Mouse (Mus musculus) lung, embryonic 14.5 days (tissue): ENCODE data around the gene Smim27. TPM values are rescaled to one million over a fixed set of nuclear protein-coding genes. Genes with fewer than 3 reads are reported as not detected.
"Not testable (repeated sequence)": the region's sequence is repeated elsewhere in the genome, so short reads cannot be mapped to it uniquely, and the experiment has no call there.

Experiments
- ATAC-seq: fragments of 200-750 bp; cut with Nextera tagmentation; 2 replicates; pipeline ENCODE4 v1.8.0; 2017; ENCODE audit warnings: mild to moderate bottlenecking, moderate TSS enrichment, moderate library complexity; ENCODE audit not compliant: insufficient read depth
- DNase-seq: peaks from one replicate; pipeline ENCODE4 v3.0.0-alpha.2; 2015
- H3K27ac ChIP-seq: fragments of 300-500 bp; sonication (generic); 2 replicates; pipeline ENCODE4 v1.5.1; 2014; ENCODE audit warnings: low read depth, mild to moderate bottlenecking, moderate library complexity
- H3K27me3 ChIP-seq: fragments of 300-500 bp; sonication (generic); 2 replicates; pipeline ENCODE4 v1.6.1; 2014; ENCODE audit warnings: low read length, control low read depth; ENCODE audit not compliant: insufficient read depth
- H3K36me3 ChIP-seq: fragments of 300-500 bp; sonication (generic); 2 replicates; pipeline ENCODE4 v1.6.1; 2014; ENCODE audit warnings: control low read depth; ENCODE audit not compliant: insufficient read depth
- H3K4me1 ChIP-seq: fragments of 300-500 bp; sonication (generic); 2 replicates; pipeline ENCODE4 v1.6.1; 2014; ENCODE audit warnings: antibody characterized with exemption, control low read depth; ENCODE audit not compliant: insufficient read depth
- H3K4me2 ChIP-seq: fragments of 300-500 bp; sonication (generic); 2 replicates; pipeline ENCODE4 v1.6.1; 2014; ENCODE audit warnings: mild to moderate bottlenecking
- H3K4me3 ChIP-seq: fragments of 300-500 bp; sonication (generic); 2 replicates; pipeline ENCODE4 v1.5.1; 2014; ENCODE audit warnings: low read depth, low read length
- H3K9ac ChIP-seq: fragments of 300-500 bp; sonication (generic); 2 replicates; pipeline ENCODE4 v1.6.1; 2014
- H3K9me3 ChIP-seq: fragments of 300-500 bp; sonication (generic); 2 replicates; pipeline ENCODE4 v1.6.1; 2016; ENCODE audit warnings: low read depth, low read length, control low read depth
- CTCF ChIP-seq: IDR thresholded peaks from 2 replicates; pipeline ENCODE4 v1.5.1; 2016; ENCODE audit warnings: antibody characterized with exemption, low read depth
- WGBS: fragments of 180-500 bp; shearing (Covaris S2); extraction: QIAGEN DNeasy Blood & Tissue Kit; methylation state at CpG from one replicate; pipeline ENCODE4 v1.1.7; 2014; 5-methylcytosine and 5-hydroxymethylcytosine counted together
- polyA plus RNA-seq: library from polyadenylated mRNA; unstranded; fragments of >200 nt; fragmentation: Nextera tagmentation; extraction: Ambion mirVana; gene quantifications from 2 replicates; pipeline ENCODE4 v1.2.1, GENCODE M21; 2014

The Smim27 gene
- polyA plus RNA-seq, 1 experiment from 2014 or later = 24.0 TPM

- no peak for ATAC-seq
- Histone ChIP-seq H3K36me3 (no peaks in the 10 kb centered on the region), H3K4me2 (no peak overlapping the region), H3K4me3 (no peak overlapping the region), H3K4me1 (no peaks in the 10 kb centered on the region), H3K27ac (no peak overlapping the region), H3K9ac (no peak overlapping the region), H3K27me3 (no peaks in the 10 kb centered on the region), H3K9me3 (no peaks in the 10 kb centered on the region)
- TF ChIP-seq CTCF = peak; percentile 79
- peak; percentile 89 for DNase-seq
- WGBS = 16% methylated on average over 4 of the region's 4 CpGs
These were observed 16.2 kb downstream of the Smim27 start for GRCm38 (mm10) chr4:40285582-40285981.

GRCm38 (mm10) chr4:40287415-40287814 is 18.0 kb downstream of the Smim27 start:
- Histone ChIP-seq H3K4me3 (no peak overlapping the region), H3K4me2 (no peak overlapping the region), H3K27ac (no peak overlapping the region), H3K9me3 (no peaks in the 10 kb centered on the region), H3K9ac (no peak overlapping the region), H3K36me3 (no peaks in the 10 kb centered on the region), H3K27me3 (no peaks in the 10 kb centered on the region), H3K4me1 (no peaks in the 10 kb centered on the region)
- DNase-seq (no peak), ATAC-seq (no peak)
- TF ChIP-seq CTCF = no peak
- 61% methylated on average over 6 of the region's 6 CpGs for WGBS

- Histone ChIP-seq H3K27ac (no peak overlapping the region), H3K4me1 (no peaks in the 10 kb centered on the region), H3K27me3 (no peaks in the 10 kb centered on the region), H3K4me2 (no peak overlapping the region), H3K9me3 (no peaks in the 10 kb centered on the region), H3K9ac (no peak overlapping the region), H3K4me3 (no peak overlapping the region), H3K36me3 (no peaks in the 10 kb centered on the region)
- DNase-seq = no peak
- 80% methylated on average over 2 of the region's 2 CpGs for WGBS
- ATAC-seq = no peak
- TF ChIP-seq CTCF = no peak
These were observed 19.7 kb downstream of the Smim27 start for GRCm38 (mm10) chr4:40289046-40289445.

GRCm38 (mm10) chr4:40291511-40291910 is 22.1 kb downstream of the Smim27 start:
- not testable (repeated sequence) for DNase-seq, H3K9me3 ChIP-seq, H3K27me3 ChIP-seq, H3K4me2 ChIP-seq, H3K4me3 ChIP-seq, H3K4me1 ChIP-seq, H3K9ac ChIP-seq, H3K36me3 ChIP-seq, H3K27ac ChIP-seq, ATAC-seq
- 85% methylated on average over 11 of the region's 11 CpGs for WGBS

GRCm38 (mm10) chr4:40299169-40299568 is 29.8 kb downstream of the Smim27 start:
- Histone ChIP-seq H3K36me3 (no peaks in the 10 kb centered on the region), H3K27ac (no peak overlapping the region), H3K9me3 (no peaks in the 10 kb centered on the region), H3K4me1 (no peaks in the 10 kb centered on the region), H3K27me3 (no peaks in the 10 kb centered on the region), H3K9ac (no peak overlapping the region), H3K4me3 (no peak overlapping the region), H3K4me2 (no peak overlapping the region)
- no peak for DNase-seq
- 65% methylated on average over 5 of the region's 5 CpGs for WGBS
- TF ChIP-seq CTCF = no peak
- ATAC-seq = no peak

- H3K4me3 ChIP-seq = no peak overlapping the region
- no peaks in the 10 kb centered on the region for H3K4me1 ChIP-seq
- ATAC-seq (peak; percentile 86), DNase-seq (peak; percentile 96)
- H3K27me3 ChIP-seq = no peaks in the 10 kb centered on the region
- no peaks in the 10 kb centered on the region for H3K9me3 ChIP-seq
- no peaks in the 10 kb centered on the region for H3K36me3 ChIP-seq
- no peak overlapping the region for H3K27ac ChIP-seq
- peak; percentile 87 for TF ChIP-seq CTCF
- 7% methylated on average over 16 of the region's 16 CpGs for WGBS
- peak overlapping the region; percentile 39; the same call in 1 of the 2 replicates for H3K4me2 ChIP-seq
- H3K9ac ChIP-seq = no peak overlapping the region
These were observed 31.9 kb downstream of the Smim27 start for GRCm38 (mm10) chr4:40301076-40301789.

- Histone ChIP-seq H3K27ac (no peak overlapping the region), H3K36me3 (no peaks in the 10 kb centered on the region), H3K4me2 (no peak overlapping the region), H3K9me3 (no peaks in the 10 kb centered on the region), H3K27me3 (no peaks in the 10 kb centered on the region), H3K9ac (no peak overlapping the region), H3K4me3 (no peak overlapping the region), H3K4me1 (no peaks in the 10 kb centered on the region)
- no peak for TF ChIP-seq CTCF
- 71% methylated on average over 10 of the region's 10 CpGs for WGBS
- DNase-seq = no peak
- no peak for ATAC-seq
These were observed 33.2 kb downstream of the Smim27 start for GRCm38 (mm10) chr4:40302445-40303125.
